Mouse (Mus musculus) sigmoid colon, adult 10 weeks (tissue): ENCODE data around the gene Gsx2. TPM values are rescaled to one million over a fixed set of nuclear protein-coding genes. Genes with fewer than 3 reads are reported as not detected.

Experiments used
- polyA plus RNA-seq: library from polyadenylated mRNA; stranded (reverse); fragments of 350-450 nt; fragmentation: Illumina TruSeq; extraction: RNeasy Lipid Tissue Mini Kit (QIAGEN cat#74804); gene quantifications from one replicate; pipeline ENCODE4 v1.2.3, GENCODE M21; 2014; ENCODE audit warnings: low read depth, low replicate concordance

Gsx2 gene
- polyA plus RNA-seq, result not detected

DNA sequence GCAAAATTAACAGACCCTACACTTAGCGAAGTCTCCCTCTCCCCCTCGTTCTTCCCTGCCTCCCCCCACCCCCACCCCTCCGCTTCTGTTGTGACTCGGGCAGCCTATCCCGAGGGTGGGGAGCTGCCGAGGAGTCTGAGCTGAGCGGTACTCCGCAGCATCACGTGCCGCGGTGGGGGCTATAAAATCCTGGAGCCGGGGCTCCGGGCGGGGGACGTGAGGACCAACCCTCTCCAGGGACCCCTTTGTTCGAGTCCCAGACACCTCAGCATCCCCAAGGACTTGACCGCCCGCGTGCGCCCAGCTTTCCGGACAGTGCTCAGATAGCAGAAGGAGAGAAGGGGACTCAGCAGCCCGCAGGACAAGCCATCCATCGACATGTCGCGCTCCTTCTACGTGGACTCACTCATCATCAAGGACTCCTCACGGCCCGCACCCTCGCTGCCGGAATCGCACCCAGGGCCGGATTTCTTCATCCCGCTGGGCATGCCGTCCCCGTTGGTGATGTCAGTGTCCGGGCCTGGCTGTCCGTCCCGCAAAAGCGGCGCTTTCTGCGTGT, at the start of gene Gsx2:
TSS of gene Gsx2 (plus strand) at position 219 of the 559 bp plus-strand sequence.

DNA sequence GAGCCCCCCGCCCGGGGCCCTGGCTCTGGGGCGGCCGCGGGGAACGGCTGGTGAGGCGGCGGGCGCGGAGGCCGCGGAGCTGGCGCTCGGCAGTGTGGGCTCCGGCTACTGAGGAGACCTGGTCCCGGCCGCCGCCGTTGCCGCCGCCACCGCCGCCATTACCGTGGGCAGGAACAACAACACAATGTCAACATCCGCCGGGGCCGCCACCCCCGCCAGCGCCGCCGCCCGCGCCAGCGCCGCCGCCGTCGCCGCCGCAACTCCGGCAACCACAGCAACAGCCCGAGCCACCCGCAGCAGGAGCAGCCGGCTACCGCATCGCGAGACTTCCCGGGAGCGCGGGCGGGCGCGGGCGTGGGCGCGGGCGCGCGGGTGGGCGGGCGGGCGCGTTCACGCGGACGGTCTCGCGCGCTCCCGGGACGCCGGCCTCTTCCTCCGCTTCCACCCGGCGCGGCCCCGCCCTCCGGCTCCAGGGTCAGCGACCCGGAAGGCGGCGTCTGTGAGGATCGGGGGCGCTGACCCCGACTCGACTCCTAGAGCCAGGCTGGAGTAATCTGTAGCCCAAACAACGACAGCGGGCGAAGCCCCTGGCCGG, 31.0 kb upstream of the Gsx2 start, which contains the start of gene Chic2:
TSS of gene Chic2 (minus strand) at position 465 of the 595 bp plus-strand sequence.

Other genes with a start within 250 kb of the Gsx2 start
- 31.2 TPM for gene Chic2, start 30.8 kb upstream of the Gsx2 start, polyA plus RNA-seq
- 45.1 TPM for gene Pdgfra, start 76.7 kb downstream of the Gsx2 start, polyA plus RNA-seq